9 mouse cellular contexts compared by ENCODE assay signal in the genomic region with DNA sequence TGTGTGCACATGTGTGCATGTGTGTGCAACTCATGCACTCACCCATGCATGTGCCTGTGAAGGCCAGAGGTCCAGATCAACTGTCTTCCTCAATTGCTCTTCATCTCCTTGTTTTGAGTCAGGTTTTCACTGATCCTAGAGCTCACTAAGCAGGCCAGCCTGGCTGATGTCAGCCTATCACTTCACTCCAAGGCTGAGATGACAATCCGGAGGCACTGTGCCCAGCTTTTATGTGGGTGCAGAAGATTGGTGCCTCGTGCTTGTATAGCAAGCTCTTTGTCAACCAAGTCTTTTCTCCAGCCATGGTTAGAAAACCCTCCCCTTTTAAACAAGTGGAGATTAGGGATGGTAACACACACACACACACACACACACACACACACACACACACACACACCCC.
"Had no signal": no experiment of that assay in that cellular context is flagged by ENCODE, and none has a peak within 500 bp of the region (broad histone marks: within the 10 kb centered on the region; RNA-seq: fewer than 3 reads in every experiment).

No protein-coding gene starts in this region.

- ATAC-seq: intestine, postnatal 0 days; liver, embryonic 12.5 days; midbrain, embryonic 13.5 days had no signal

- DNase-seq: kidney, adult 8-10 months; kidney, postnatal 25 days; layer of hippocampus, postnatal 36 days; right cerebral cortex, postnatal 14 days; thymus, postnatal 36 days had no signal

- H3K27me3 ChIP-seq: limb, embryonic 15.5 days; liver, embryonic 12.5 days; midbrain, embryonic 13.5 days had no signal

- H3K9me3 ChIP-seq: limb, embryonic 15.5 days; liver, embryonic 12.5 days; midbrain, embryonic 13.5 days had no signal

- H3K4me2 ChIP-seq: limb, embryonic 15.5 days; liver, embryonic 12.5 days; midbrain, embryonic 13.5 days had no signal

- H3K36me3 ChIP-seq: limb, embryonic 15.5 days; liver, embryonic 12.5 days; midbrain, embryonic 13.5 days had no signal

- H3K27ac ChIP-seq: limb, embryonic 15.5 days; liver, embryonic 12.5 days; midbrain, embryonic 13.5 days had no signal

- H3K4me3 ChIP-seq: limb, embryonic 15.5 days; liver, embryonic 12.5 days; midbrain, embryonic 13.5 days had no signal

- H3K9ac ChIP-seq: limb, embryonic 15.5 days; liver, embryonic 12.5 days; midbrain, embryonic 13.5 days had no signal
